Mouse (Mus musculus) layer of hippocampus, adult 8-10 months (tissue): ENCODE data around the gene Kcnh7. TPM values are rescaled to one million over a fixed set of nuclear protein-coding genes. Genes with fewer than 3 reads are reported as not detected.
"Not testable (repeated sequence)": the region's sequence is repeated elsewhere in the genome, so short reads cannot be mapped to it uniquely, and the experiment has no call there.

Experiments
- DNase-seq, 2 experiments: peaks; one replicate each; pipeline ENCODE4 v3.0.0; 2022; ENCODE audit warnings: low spot score in 2 of 2
- total RNA-seq, 4 experiments: library from RNA; stranded (reverse); gene quantifications; 2 replicates each; pipeline ENCODE4 v1.2.4; 2022

Kcnh7 gene
- total RNA-seq, 4 experiments from 2014 or later: 32.9 to 44.1 (median 35.3) TPM

DNA sequence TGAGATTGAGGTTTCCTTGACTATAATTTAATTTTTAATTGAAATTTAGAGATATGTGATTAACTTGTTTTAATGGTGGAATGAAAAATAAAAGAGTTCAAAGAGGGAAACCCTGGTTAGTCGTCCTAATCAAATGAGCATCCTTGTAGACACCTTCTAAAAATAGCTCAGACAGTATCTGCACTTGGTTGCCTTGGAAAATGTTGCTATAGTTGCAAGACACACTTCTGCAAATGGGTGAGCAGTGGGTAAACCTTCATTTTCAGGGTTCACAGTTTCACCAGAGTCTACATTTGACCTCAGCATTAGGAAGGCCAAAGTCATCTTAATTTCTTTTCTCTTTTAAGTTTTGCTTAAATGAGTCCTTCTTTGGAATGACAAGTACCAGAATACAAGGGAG, 465.7 kb downstream of the Kcnh7 start:
- DNase-seq: no peak

DNA sequence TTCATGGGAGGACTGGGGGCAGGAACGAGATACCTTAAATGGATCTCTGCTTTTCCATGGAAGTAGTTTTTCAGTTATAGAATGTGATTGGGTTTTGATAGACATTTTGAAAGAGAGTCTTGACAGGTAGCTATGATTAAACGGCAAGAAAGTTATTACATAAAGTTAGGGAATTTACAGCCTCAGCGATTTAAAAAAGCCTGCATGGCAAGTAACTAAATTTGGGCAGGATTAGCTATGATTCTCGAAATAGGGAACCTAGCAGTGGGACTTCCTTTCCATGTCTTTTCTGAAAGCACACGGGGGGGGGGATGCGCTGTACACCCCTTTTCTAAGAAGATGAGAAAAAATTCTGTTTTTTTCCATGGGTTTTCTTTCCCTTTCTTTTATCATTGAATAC, 466.8 kb downstream of the Kcnh7 start:
- no peak for DNase-seq

DNA sequence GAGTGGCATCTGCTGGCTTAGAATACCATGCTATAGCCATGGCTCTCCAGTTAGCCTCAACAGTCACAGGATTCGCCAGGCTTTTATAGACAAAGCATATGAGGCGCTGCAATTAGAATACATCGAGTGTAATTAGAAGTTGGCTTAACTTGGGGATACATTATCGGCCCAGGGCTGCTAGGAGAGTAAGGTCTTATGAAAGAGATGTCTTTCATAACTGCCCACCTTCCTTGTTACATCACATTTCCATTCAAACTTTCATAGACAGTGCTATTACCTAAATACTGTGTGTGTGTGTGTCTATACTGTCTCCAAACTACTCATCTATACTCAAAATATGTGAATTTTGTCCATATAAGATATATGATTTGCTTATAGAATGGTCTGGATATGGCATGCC, 468.8 kb downstream of the Kcnh7 start:
- DNase-seq: no peak

- DNase-seq: not testable (repeated sequence)
Measured at GRCm38 (mm10) chr2:62714362-62714761, 469.7 kb downstream of the Kcnh7 start.

GRCm38 (mm10) chr2:62709633-62710032, 474.5 kb downstream of the Kcnh7 start:
- DNase-seq: no peak

GRCm38 (mm10) chr2:62706313-62706712, 477.8 kb downstream of the Kcnh7 start:
- DNase-seq: no peak

- no peak for DNase-seq
Measured at GRCm38 (mm10) chr2:62685934-62686333, 498.2 kb downstream of the Kcnh7 start.

DNA sequence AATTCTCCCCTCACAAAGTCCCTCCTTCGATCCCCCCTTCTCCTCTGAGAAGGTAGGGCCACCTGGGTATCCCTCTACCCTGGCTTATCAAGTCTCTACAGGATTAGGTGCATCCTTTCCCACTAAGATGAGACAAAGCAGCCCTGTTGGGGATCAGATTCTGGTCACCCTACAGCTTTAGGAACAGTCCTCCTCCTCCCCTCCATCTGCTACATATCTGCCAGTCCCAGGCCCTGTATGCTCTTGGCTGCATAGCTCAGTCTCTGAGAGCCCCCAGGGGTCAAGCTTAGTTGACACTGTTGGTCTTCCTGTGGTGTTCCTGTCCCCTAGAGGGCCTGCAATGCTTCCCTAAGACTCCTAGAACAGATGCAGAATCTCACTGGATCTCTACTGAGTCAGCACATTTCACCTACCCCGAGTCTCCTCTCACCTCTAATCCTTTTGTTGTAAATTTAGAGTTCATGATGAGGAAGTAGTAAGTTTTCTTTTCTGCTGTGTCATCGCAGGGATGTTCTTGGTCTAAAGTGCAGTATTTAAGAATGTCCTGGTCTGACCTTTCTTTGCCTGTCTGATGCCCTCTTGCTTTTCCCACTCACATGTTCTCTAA, 499.0 kb downstream of the Kcnh7 start:
- DNase-seq: no peak

GRCm38 (mm10) chr2:62681667-62682066, 502.4 kb downstream of the Kcnh7 start:
- no peak for DNase-seq

- no peak for DNase-seq
Measured at GRCm38 (mm10) chr2:62672788-62673187, 511.3 kb downstream of the Kcnh7 start.

- no peak for DNase-seq
Measured at GRCm38 (mm10) chr2:62670767-62671166, 513.3 kb downstream of the Kcnh7 start.

DNA sequence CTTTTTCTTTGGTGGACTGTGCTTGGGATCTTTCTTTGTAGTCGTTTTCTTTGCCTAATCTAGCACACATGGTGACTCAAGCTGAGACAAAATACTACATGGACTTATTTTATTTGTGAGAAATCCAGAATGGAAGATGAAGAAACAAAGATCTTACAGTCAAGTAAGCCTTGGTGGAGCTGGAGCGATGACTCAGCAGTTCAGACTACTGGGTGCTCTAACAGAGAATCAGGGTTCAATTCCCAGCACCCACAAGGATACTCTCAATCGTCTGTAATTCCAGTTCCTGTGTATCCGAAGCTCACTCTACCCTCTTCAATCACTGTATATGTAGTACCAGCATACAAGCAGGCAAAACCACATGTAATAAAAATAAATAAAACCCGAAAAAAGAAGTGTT, 513.8 kb downstream of the Kcnh7 start:
- no peak for DNase-seq

- DNase-seq: no peak
Measured at GRCm38 (mm10) chr2:62669848-62670247, 514.2 kb downstream of the Kcnh7 start.

DNA sequence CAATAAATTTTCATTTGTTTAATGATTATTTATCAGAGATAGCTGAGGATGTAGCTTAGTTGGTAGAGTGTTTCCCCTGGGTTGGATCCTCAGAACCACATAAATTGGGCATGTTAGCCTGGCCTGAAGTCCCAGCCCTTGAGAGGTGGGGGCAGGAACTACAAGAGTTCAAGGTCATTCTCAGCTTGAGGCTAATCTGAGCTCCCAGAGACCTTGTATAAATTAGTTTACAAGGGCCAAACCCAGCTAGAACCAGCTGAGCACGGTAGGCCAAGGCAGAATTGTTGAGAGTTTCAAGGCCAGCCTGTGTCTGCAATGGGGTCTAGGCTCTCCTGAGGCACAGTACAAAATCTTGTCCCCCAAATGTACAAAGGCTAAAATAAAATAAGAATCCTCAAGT, 518.6 kb downstream of the Kcnh7 start:
- DNase-seq: no peak

GRCm38 (mm10) chr2:62664839-62665238, 519.2 kb downstream of the Kcnh7 start:
- no peak for DNase-seq

DNA sequence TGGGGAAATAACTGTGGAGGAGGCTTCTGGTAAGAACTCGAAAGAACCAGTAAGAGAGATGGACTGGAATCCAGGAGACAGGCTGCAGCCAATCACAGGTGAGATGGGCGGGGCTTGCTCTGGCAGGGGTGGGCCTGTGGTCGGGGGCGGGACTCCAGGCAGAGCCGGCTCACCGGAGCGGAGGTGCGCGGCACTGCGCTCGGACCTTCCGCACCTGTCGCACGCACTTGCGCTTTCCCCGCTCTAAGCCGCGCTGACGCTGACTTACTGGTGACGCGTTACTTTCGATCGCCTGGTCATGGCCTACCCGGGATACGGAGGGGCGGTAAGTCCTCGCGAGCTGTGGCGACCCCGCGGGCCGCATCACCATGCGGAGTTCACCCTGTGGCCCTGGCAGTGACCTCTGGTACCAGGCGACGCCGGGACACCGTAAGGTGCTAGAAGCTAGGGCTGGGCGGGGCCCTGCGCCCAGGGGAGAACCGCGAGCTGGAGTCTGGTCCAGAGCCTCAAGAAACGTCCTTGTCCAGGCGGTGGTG, 519.9 kb downstream of the Kcnh7 start, which contains the start of gene Gca:
Gene Gca (plus strand): TSS at position 151 of the 536 bp plus-strand sequence.
- DNase-seq: peak; percentile 75 to 78

DNA sequence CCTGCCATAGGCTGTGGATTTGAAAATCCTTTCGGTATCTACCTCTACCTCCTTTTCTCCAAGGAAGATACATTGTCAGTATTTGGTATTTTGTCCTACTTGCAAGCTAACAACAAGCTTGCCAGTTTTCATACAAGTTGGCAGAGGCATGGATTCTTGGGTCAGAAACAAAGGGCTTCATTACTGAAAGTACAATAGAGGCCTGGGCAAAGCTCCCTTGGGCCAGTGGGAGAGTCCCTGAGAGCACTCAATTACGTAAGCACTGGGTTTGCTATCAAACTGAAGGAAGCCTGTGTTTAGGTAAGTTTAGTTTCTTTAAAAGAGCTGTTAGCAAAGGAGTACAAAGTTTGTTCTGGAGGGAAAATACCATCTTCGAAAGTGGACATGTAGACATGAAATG, 521.5 kb downstream of the Kcnh7 start:
- peak in 1 of 2 experiments; percentile 46 for DNase-seq

- no peak for DNase-seq
Measured at GRCm38 (mm10) chr2:62660565-62660964, 523.5 kb downstream of the Kcnh7 start.

- no peak for DNase-seq
Measured at GRCm38 (mm10) chr2:62656072-62656471, 528.0 kb downstream of the Kcnh7 start.

DNA sequence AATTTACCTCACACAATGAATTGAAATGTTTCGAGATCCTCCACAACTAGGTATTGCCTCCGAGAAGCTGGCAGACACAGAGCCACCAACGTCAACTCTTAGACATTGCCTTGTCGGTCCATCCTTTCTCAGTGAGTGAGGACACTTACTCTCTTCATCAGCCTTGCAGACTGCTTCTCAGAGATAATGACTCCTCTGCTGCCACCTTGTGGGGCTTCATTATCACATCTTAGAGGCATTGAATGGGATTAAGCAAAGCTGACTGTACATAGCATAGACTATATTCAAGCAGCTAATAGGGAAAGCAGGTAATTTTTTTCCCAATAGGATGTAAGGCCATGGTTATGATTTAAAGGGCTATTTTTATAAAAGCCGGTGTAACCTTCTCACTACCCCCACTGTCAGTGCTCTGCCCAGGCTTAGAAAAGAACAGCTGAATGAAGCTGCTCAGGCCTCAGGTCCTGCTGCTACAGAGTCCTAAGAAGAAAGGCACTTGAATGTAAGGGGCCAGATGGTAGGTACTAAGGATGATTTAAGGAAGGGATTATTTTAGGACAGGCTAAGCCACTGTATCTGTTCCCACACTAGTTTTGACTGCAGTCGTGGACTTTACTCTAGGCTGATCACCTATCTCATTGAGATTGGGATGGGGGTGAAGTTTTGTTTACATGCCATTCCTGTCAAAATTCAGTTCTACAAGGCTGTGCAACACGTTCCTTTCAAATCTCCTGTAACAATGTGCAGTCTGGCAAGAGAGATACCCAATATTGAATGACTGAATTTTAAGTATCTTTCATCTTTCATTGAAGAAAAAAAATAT, 529.4 kb downstream of the Kcnh7 start:
- peak; percentile 39 to 69 for DNase-seq

GRCm38 (mm10) chr2:62652466-62652865, 531.6 kb downstream of the Kcnh7 start:
- no peak for DNase-seq

DNA sequence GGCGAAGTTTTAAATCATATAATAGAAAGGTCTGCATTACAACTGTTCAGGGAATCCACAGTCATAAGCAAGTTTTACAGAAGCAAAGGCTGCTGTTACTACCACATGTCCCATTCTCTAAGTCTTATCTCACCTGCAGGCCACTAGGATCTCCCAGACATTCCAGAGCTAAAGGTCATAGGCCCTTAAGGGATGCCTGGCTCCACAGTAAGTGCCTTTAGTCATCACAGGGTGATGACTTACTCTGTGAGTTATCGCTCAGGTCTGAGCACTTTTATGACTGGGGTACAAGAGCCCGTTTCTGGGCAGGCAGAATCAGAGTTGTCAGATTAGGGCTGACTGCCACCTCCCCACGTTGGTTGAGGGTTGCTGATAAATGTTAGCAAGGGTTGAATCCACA, 532.2 kb downstream of the Kcnh7 start:
- no peak for DNase-seq
